In genomic region chr6:121357232-121357631, GRCm38 (mm10) we compare ENCODE assay signal across 39 mouse cellular contexts. TPM values are rescaled to one million over a fixed set of nuclear protein-coding genes. Genes with fewer than 3 reads are reported as not detected.
"Had no signal": no experiment of that assay in that cellular context is flagged by ENCODE, and none has a peak within 500 bp of the region (broad histone marks: within the 10 kb centered on the region; RNA-seq: fewer than 3 reads in every experiment).

No protein-coding gene starts in this region.

- H3K27me3 ChIP-seq: hindbrain, embryonic 15.5 days; kidney, embryonic 15.5 days had no signal

- H3K4me3 ChIP-seq: heart, adult 2 months; heart, embryonic 10.5 days; heart, embryonic 12.5 days; heart, embryonic 13.5 days; heart, embryonic 15.5 days; hindbrain, embryonic 10.5 days; hindbrain, embryonic 15.5 days; intestine, embryonic 15.5 days; kidney, embryonic 15.5 days; layer of hippocampus, adult 2 months had no signal

- H3K27ac ChIP-seq: heart, adult 2 months; heart, embryonic 10.5 days; heart, embryonic 13.5 days; heart, embryonic 15.5 days; hindbrain, embryonic 10.5 days; hindbrain, embryonic 14.5 days; hindbrain, embryonic 15.5 days; hindbrain, postnatal 0 days; intestine, embryonic 15.5 days; kidney, embryonic 15.5 days; kidney, postnatal 0 days; layer of hippocampus, adult 2 months had no signal

- ATAC-seq: hindbrain, embryonic 16.5 days; hindbrain, postnatal 0 days; inflammation-experienced regulatory T-cells, adult 6 months; intestine, embryonic 15.5 days; intestine, embryonic 16.5 days; intestine, postnatal 0 days had no signal

- H3K4me1 ChIP-seq: heart, embryonic 10.5 days; heart, embryonic 12.5 days; heart, embryonic 13.5 days; heart, embryonic 15.5 days; hindbrain, embryonic 15.5 days; intestine, embryonic 15.5 days; kidney, embryonic 15.5 days had no signal

- H3K9me3 ChIP-seq: heart, embryonic 10.5 days; heart, embryonic 12.5 days; heart, embryonic 13.5 days; heart, embryonic 15.5 days; hindbrain, embryonic 10.5 days; hindbrain, embryonic 15.5 days; intestine, embryonic 15.5 days; kidney, embryonic 15.5 days had no signal

- H3K4me2 ChIP-seq: heart, embryonic 11.5 days; heart, embryonic 12.5 days; heart, embryonic 13.5 days; heart, embryonic 15.5 days; hindbrain, embryonic 14.5 days; hindbrain, embryonic 15.5 days; intestine, embryonic 15.5 days; kidney, embryonic 15.5 days had no signal

- H3K36me3 ChIP-seq: heart, embryonic 10.5 days; heart, embryonic 12.5 days; heart, embryonic 13.5 days; heart, embryonic 15.5 days; hindbrain, embryonic 10.5 days; hindbrain, embryonic 15.5 days; intestine, embryonic 15.5 days; kidney, embryonic 15.5 days had no signal

- H3K9ac ChIP-seq: heart, embryonic 12.5 days; heart, embryonic 13.5 days; heart, embryonic 15.5 days; hindbrain, embryonic 14.5 days; hindbrain, embryonic 15.5 days; intestine, embryonic 15.5 days; kidney, embryonic 15.5 days had no signal

- DNase-seq: heart, adult 2 months; heart, postnatal 10 days; heart, postnatal 14 days; heart, postnatal 36 days; heart, postnatal 4 days; kidney, adult 11 months; kidney, adult 18-20 months; kidney, adult 2 months; kidney, adult 8-10 months; kidney, adult 9 months; kidney, postnatal 10 days; kidney, postnatal 14 days; kidney, postnatal 25 days; kidney, postnatal 36 days; kidney, postnatal 4 days; layer of hippocampus, adult 9-11 months; layer of hippocampus, postnatal 36 days had no signal

RNA-seq across cellular contexts. Expression of gene Slc6a12, which starts 14.4 kb away (rescaled TPM):
- polyA plus RNA-seq: heart, embryonic 12.5 days; heart, embryonic 13.5 days; heart, embryonic 14.5 days; heart, embryonic 15.5 days; heart, embryonic 16.5 days; heart, postnatal 0 days; hindbrain, embryonic 10.5 days; hindbrain, embryonic 11.5 days; inflammation-experienced regulatory T-cells, adult 6 months; intestine, embryonic 14.5 days had no signal
